Mouse (Mus musculus): ENCODE results near the gene Arsb. TPM values are rescaled to one million over a fixed set of nuclear protein-coding genes. Genes with fewer than 3 reads are reported as not detected.

The Arsb gene
- polyA plus RNA-seq, 1 experiment: 26.0 TPM

DNA sequence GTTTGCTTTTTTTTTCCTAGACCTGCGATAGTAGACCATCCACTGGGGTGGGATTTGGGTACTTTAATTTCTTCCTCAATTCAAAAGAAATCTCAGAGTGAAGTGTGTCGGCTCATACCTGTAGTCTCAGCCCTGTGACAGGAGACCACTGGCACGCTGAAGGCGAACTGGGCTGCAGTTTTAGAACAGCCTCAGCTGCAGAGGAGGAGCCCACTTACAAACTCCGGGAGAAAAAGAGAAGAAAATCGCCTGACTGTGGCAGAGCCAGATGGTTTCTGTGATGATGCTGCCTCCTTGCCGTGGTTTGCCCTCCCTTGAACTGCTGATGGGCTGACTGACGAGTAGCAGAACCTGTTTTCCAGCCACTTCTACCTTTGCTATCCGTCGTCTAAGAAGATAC is 100.3 kb downstream of the Arsb start:
- no peak for DNase-seq
- WGBS: 64% methylated on average over 10 of the region's 10 CpGs
- no peak for TF ChIP-seq POLR2A (IDR thresholded peaks at IDR 0.05; ENCODE audit: borderline replicate concordance, extremely low read depth, low read depth, low read length)
- Histone ChIP-seq H3K4me3 (replicated peaks; ENCODE audit: extremely low read depth, low read depth, low read length) (no peak overlapping the region), H3K4me1 (ENCODE audit: control insufficient read depth, insufficient read depth, low read length) (no peaks in the 10 kb centered on the region)

DNA sequence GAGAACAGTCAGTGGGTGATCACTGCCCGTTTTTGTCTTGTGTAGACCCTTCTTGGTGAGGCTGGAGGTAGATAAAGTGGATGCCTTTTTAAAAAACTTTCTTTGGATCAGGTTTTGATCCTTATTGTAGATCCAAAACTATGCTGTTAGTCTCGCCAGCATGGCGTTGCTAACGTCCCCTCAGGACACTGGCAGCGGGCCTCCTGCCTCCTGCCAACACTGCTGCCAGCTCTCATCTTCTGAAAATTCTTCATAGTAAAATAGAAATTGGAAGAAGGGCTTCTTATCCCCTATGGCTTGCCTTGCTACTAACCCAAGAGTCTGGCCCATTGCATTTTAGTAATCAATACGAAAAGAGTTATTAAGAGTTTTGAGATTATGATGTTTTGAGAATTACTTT is 101.2 kb downstream of the Arsb start:
- Histone ChIP-seq H3K4me1 (ENCODE audit: control insufficient read depth, insufficient read depth, low read length) (no peaks in the 10 kb centered on the region), H3K4me3 (replicated peaks; ENCODE audit: extremely low read depth, low read depth, low read length) (no peak overlapping the region)
- DNase-seq: no peak
- 91% methylated on average over 6 of the region's 6 CpGs for WGBS
- no peak for TF ChIP-seq CTCF (IDR thresholded peaks at IDR 0.05; ENCODE audit: insufficient read depth, low read length)
- no peak for TF ChIP-seq POLR2A (IDR thresholded peaks at IDR 0.05; ENCODE audit: borderline replicate concordance, extremely low read depth, low read depth, low read length)

DNA sequence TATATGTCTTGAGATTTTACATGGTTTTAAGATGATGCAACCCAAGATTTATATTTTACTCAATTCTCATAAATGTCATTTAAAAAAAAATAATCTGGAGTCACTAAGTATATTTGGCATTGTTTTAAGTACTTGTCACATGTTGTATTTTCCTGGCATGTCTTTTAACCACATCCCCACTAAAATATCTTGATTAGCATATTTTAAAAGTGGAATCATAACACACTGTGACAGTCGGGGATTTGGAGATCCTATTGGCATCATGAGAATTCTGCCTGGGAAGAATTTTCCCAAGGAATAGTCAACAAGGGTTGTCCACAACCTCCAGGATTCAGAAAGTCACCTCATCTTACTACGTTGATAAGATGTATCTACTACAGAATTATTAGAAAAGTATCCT is 106.5 kb downstream of the Arsb start:
- no peak for TF ChIP-seq CTCF (IDR thresholded peaks at IDR 0.05; ENCODE audit: insufficient read depth, low read length)
- no peak for TF ChIP-seq POLR2A (IDR thresholded peaks at IDR 0.05; ENCODE audit: borderline replicate concordance, extremely low read depth, low read depth, low read length)

GRCm38 (mm10) chr13:93879426-93879825 is 108.0 kb downstream of the Arsb start:
- WGBS: 88% methylated on average over 5 of the region's 5 CpGs
- Histone ChIP-seq H3K4me3 (replicated peaks; ENCODE audit: extremely low read depth, low read depth, low read length) (no peak overlapping the region), H3K4me1 (ENCODE audit: control insufficient read depth, insufficient read depth, low read length) (no peaks in the 10 kb centered on the region)
- TF ChIP-seq CTCF (IDR thresholded peaks at IDR 0.05; ENCODE audit: insufficient read depth, low read length): no peak
- no peak for TF ChIP-seq POLR2A (IDR thresholded peaks at IDR 0.05; ENCODE audit: borderline replicate concordance, extremely low read depth, low read depth, low read length)
- no peak for DNase-seq

More for the DNA sequence above, 106.5 kb downstream of the Arsb start:
- no peak for DNase-seq
- 75% methylated on average over 2 of the region's 2 CpGs for WGBS
- Histone ChIP-seq H3K4me1 (ENCODE audit: control insufficient read depth, insufficient read depth, low read length) (no peaks in the 10 kb centered on the region), H3K4me3 (replicated peaks; ENCODE audit: extremely low read depth, low read depth, low read length) (no peak overlapping the region)

GRCm38 (mm10) chr13:93882132-93882531 is 110.7 kb downstream of the Arsb start:
- no peaks in the 10 kb centered on the region for H3K4me1 ChIP-seq (ENCODE audit: control insufficient read depth, insufficient read depth, low read length)
- TF ChIP-seq POLR2A (IDR thresholded peaks at IDR 0.05; ENCODE audit: borderline replicate concordance, extremely low read depth, low read depth, low read length): no peak
- no peak overlapping the region for H3K4me3 ChIP-seq (replicated peaks; ENCODE audit: extremely low read depth, low read depth, low read length)
- WGBS: 64% methylated on average over 3 of the region's 3 CpGs
- no peak for DNase-seq

GRCm38 (mm10) chr13:93886999-93887398 is 115.6 kb downstream of the Arsb start:
- no peak for TF ChIP-seq POLR2A (IDR thresholded peaks at IDR 0.05; ENCODE audit: borderline replicate concordance, extremely low read depth, low read depth, low read length)
- TF ChIP-seq CTCF (IDR thresholded peaks at IDR 0.05; ENCODE audit: insufficient read depth, low read length): no peak
- Histone ChIP-seq H3K4me3 (replicated peaks; ENCODE audit: extremely low read depth, low read depth, low read length) (no peak overlapping the region), H3K4me1 (ENCODE audit: control insufficient read depth, insufficient read depth, low read length) (no peaks in the 10 kb centered on the region)
- no peak for DNase-seq
- 89% methylated on average over 5 of the region's 5 CpGs for WGBS

- no peak overlapping the region for H3K4me3 ChIP-seq (replicated peaks; ENCODE audit: extremely low read depth, low read depth, low read length)
- TF ChIP-seq CTCF (IDR thresholded peaks at IDR 0.05; ENCODE audit: insufficient read depth, low read length): no peak
- TF ChIP-seq POLR2A (IDR thresholded peaks at IDR 0.05; ENCODE audit: borderline replicate concordance, extremely low read depth, low read depth, low read length): no peak
- no peak for DNase-seq
- WGBS: 97% methylated on average over 2 of the region's 2 CpGs
- no peaks in the 10 kb centered on the region for H3K4me1 ChIP-seq (ENCODE audit: control insufficient read depth, insufficient read depth, low read length)
Observed at GRCm38 (mm10) chr13:93888196-93888595, 116.8 kb downstream of the Arsb start.

DNA sequence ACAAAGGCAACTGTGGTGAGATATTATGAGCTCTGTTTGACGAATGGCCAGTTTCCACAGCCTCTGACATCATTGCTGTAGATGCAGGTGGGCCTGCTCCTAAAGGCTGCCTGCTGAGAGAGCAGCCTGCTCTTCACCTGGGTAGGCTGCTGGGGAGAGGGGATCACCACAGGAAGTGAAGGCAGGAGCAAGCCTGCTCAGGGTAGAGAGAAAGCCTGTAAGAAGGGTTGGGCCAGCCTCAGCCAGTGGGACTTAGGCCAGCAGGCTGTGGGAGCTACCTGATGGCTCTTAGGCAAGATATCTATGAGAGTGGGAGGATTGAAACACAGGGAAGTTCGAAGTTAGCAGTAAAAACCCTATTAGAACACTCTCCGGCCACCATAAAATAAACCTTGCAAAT is 117.5 kb downstream of the Arsb start:
- WGBS: 87% methylated on average over 3 of the region's 3 CpGs
- TF ChIP-seq CTCF (IDR thresholded peaks at IDR 0.05; ENCODE audit: insufficient read depth, low read length) (no peak), POLR2A (IDR thresholded peaks at IDR 0.05; ENCODE audit: borderline replicate concordance, extremely low read depth, low read depth, low read length) (no peak)
- no peak overlapping the region for H3K4me3 ChIP-seq (replicated peaks; ENCODE audit: extremely low read depth, low read depth, low read length)
- no peaks in the 10 kb centered on the region for H3K4me1 ChIP-seq (ENCODE audit: control insufficient read depth, insufficient read depth, low read length)
- no peak for DNase-seq

- 36% methylated on average over 3 of the region's 3 CpGs for WGBS
- no peaks in the 10 kb centered on the region for H3K4me1 ChIP-seq (ENCODE audit: control insufficient read depth, insufficient read depth, low read length)
- TF ChIP-seq POLR2A (IDR thresholded peaks at IDR 0.05; ENCODE audit: borderline replicate concordance, extremely low read depth, low read depth, low read length) (no peak), CTCF (IDR thresholded peaks at IDR 0.05; ENCODE audit: insufficient read depth, low read length) (no peak)
- no peak overlapping the region for H3K4me3 ChIP-seq (replicated peaks; ENCODE audit: extremely low read depth, low read depth, low read length)
- DNase-seq: no peak
Observed at GRCm38 (mm10) chr13:93889991-93890390, 118.6 kb downstream of the Arsb start.

- no peaks in the 10 kb centered on the region for H3K4me1 ChIP-seq (ENCODE audit: control insufficient read depth, insufficient read depth, low read length)
- TF ChIP-seq CTCF (IDR thresholded peaks at IDR 0.05; ENCODE audit: insufficient read depth, low read length) (no peak), POLR2A (IDR thresholded peaks at IDR 0.05; ENCODE audit: borderline replicate concordance, extremely low read depth, low read depth, low read length) (no peak)
- no peak overlapping the region for H3K4me3 ChIP-seq (replicated peaks; ENCODE audit: extremely low read depth, low read depth, low read length)
- DNase-seq: no peak
- 74% methylated on average over 6 of the region's 6 CpGs for WGBS
Observed at GRCm38 (mm10) chr13:93891276-93891675, 119.8 kb downstream of the Arsb start.

- TF ChIP-seq POLR2A (IDR thresholded peaks at IDR 0.05; ENCODE audit: borderline replicate concordance, extremely low read depth, low read depth, low read length): no peak
- TF ChIP-seq CTCF (IDR thresholded peaks at IDR 0.05; ENCODE audit: insufficient read depth, low read length): no peak
- no peak for DNase-seq
- WGBS: 94% methylated on average over 7 of the region's 7 CpGs
- Histone ChIP-seq H3K4me1 (ENCODE audit: control insufficient read depth, insufficient read depth, low read length) (no peaks in the 10 kb centered on the region), H3K4me3 (replicated peaks; ENCODE audit: extremely low read depth, low read depth, low read length) (no peak overlapping the region)
Observed at GRCm38 (mm10) chr13:93892101-93892500, 120.7 kb downstream of the Arsb start.
